Mouse (Mus musculus) forebrain, embryonic 14.5 days (tissue): ENCODE data around the gene Abi3bp. TPM values are rescaled to one million over a fixed set of nuclear protein-coding genes. Genes with fewer than 3 reads are reported as not detected.

ENCODE experiments used
- ATAC-seq: fragments of 200-750 bp; cut with Nextera tagmentation; 2 replicates; pipeline ENCODE4 v1.8.0; 2017; ENCODE audit warnings: mild to moderate bottlenecking, moderate library complexity
- DNase-seq: peaks from one replicate; pipeline ENCODE4 v3.0.0-alpha.2; 2015; ENCODE audit warnings: low spot score
- H3K27ac ChIP-seq: fragments of 300-500 bp; sonication (generic); 2 replicates; pipeline ENCODE4 v1.5.1; 2014; ENCODE audit warnings: low read depth, mild to moderate bottlenecking, control low read depth, low read length, moderate library complexity
- H3K27me3 ChIP-seq: fragments of 300-500 bp; sonication (generic); replicated peaks from 2 replicates; pipeline ENCODE4 v1.6.1; 2014; ENCODE audit warnings: low read length, control low read depth, mixed read lengths; ENCODE audit not compliant: control insufficient read depth, insufficient read depth
- H3K36me3 ChIP-seq: fragments of 300-500 bp; sonication (generic); 2 replicates; pipeline ENCODE4 v1.6.1; 2014; ENCODE audit warnings: low read length, control low read depth; ENCODE audit not compliant: control insufficient read depth, insufficient read depth
- H3K4me1 ChIP-seq: fragments of 300-500 bp; sonication (generic); 2 replicates; pipeline ENCODE4 v1.6.1; 2014; ENCODE audit warnings: antibody characterized with exemption, low read length, control low read depth; ENCODE audit not compliant: control insufficient read depth, insufficient read depth
- H3K4me2 ChIP-seq: fragments of 300-500 bp; sonication (generic); 2 replicates; pipeline ENCODE4 v1.6.1; 2014; ENCODE audit warnings: mild to moderate bottlenecking, control low read depth, low read length
- H3K4me3 ChIP-seq: fragments of 300-500 bp; sonication (generic); 2 replicates; pipeline ENCODE4 v1.5.1; 2014; ENCODE audit warnings: low read depth, low read length, control low read depth
- H3K9ac ChIP-seq: fragments of 300-500 bp; sonication (generic); 2 replicates; pipeline ENCODE4 v1.6.1; 2014; ENCODE audit warnings: mild to moderate bottlenecking, low read length, control low read depth, moderate library complexity
- H3K9me3 ChIP-seq: fragments of 300-500 bp; sonication (generic); replicated peaks from 2 replicates; pipeline ENCODE4 v1.6.1; 2016; ENCODE audit warnings: low read length, control low read depth, mixed read lengths; ENCODE audit not compliant: control insufficient read depth
- WGBS: fragments of 180-500 bp; shearing (Covaris S2); extraction: QIAGEN DNeasy Blood & Tissue Kit; methylation state at CpG from one replicate; pipeline ENCODE4 v1.1.7; 2014; 5-methylcytosine and 5-hydroxymethylcytosine counted together
- polyA plus RNA-seq: library from polyadenylated mRNA; unstranded; fragments of >200 nt; fragmentation: Nextera tagmentation; extraction: Ambion mirVana; gene quantifications from 2 replicates; pipeline ENCODE4 v1.2.1, GENCODE M21; 2014

Gene Abi3bp
- polyA plus RNA-seq, 1 experiment from 2014 or later: 0.18 TPM

DNA sequence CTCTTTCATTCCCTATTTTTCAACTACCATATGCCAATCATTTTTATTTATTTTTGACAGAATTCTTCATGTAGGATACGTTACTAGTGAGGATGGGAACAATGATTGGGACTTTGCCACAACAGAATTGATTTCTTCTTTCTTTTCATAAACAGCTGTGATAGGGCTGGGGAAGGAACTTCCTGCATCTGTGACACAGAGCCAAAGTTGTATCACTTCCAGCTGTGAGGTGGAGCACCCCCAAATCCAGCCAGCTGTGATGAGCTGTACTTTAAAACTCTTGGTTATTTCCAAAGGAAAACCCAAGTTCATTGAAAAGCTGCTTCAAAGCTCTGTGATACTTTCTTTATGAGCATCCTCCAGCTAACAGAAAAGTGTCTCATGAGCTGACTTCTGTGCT, 101.9 kb downstream of the Abi3bp start:
- H3K27me3 ChIP-seq: no peaks in the 10 kb centered on the region
- no peak overlapping the region for H3K9ac ChIP-seq
- 93% methylated on average over 1 of the region's 1 CpGs for WGBS

DNA sequence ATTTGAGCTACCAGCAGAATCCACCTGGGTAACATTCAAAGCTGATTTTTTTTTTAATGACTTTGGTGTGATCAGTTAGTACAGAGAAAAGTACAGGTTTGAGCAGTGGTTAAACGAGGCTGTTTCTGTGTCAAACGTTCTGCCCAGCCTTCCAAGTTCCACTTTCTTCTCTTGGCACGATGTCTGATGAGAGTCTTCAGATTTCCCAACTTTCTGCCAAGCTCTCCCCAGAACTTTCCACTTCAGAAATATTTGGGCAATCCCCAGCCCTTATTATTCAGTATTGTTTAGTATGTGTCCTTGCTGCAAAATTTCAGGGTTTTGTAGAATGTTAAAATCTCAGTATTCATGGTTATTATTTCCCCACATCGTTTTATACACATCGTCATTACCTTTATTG, 115.9 kb downstream of the Abi3bp start:
- Histone ChIP-seq H3K4me1 (no peaks in the 10 kb centered on the region), H3K27me3 (no peaks in the 10 kb centered on the region), H3K9ac (no peak overlapping the region), H3K9me3 (no peaks in the 10 kb centered on the region), H3K27ac (no peak overlapping the region), H3K4me2 (no peak overlapping the region), H3K36me3 (no peaks in the 10 kb centered on the region), H3K4me3 (no peak overlapping the region)
- WGBS: 81% methylated on average over 5 of the region's 5 CpGs
- DNase-seq (no peak), ATAC-seq (no peak)

More for the DNA sequence above, 101.9 kb downstream of the Abi3bp start:
- DNase-seq (no peak), ATAC-seq (no peak)
- Histone ChIP-seq H3K4me2 (no peak overlapping the region), H3K27ac (no peak overlapping the region), H3K36me3 (no peaks in the 10 kb centered on the region), H3K4me1 (no peaks in the 10 kb centered on the region), H3K4me3 (no peak overlapping the region), H3K9me3 (no peaks in the 10 kb centered on the region)

DNA sequence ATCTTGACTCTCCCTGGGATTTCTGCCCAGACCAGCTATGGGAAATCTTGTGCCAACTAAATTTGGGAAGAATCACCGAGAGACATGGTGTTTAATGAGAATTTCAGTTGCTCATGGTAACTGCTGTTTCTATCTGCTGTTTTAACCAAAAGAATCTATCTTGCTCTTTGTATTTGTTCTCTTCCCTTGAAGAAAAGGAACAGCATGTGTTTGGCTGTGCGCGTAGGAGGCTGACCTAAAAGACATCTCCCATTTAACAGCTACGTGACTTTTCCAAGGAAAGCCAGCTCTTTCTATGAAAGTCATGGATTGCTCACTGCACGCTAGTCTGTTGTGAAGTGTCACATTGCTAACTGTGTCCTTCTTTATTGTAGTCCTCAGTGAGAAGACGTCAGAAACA, 117.2 kb downstream of the Abi3bp start:
- Histone ChIP-seq H3K27ac (no peak overlapping the region), H3K4me3 (no peak overlapping the region), H3K36me3 (no peaks in the 10 kb centered on the region), H3K27me3 (no peaks in the 10 kb centered on the region), H3K4me2 (no peak overlapping the region), H3K9me3 (no peaks in the 10 kb centered on the region), H3K4me1 (no peaks in the 10 kb centered on the region), H3K9ac (no peak overlapping the region)
- DNase-seq: no peak
- 82% methylated on average over 6 of the region's 6 CpGs for WGBS
- no peak for ATAC-seq

DNA sequence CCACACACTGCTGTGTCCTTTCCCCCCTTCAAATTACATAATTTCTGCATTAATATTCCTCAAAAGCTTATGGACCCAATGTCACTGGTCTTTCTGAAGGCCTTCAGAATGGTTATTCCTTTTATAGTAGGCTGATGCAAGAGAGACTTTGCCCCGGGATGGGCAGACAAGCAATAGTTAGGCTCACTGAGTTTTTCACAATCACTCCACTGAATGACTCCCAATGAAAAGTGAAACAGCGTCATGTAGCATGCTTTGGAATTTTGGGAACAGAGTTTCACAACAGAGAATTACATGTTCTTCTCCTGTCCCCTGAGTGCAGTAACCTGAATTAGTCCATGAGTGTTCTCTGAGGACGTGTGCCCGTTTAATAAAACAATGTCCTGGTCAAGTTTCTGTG, 120.7 kb downstream of the Abi3bp start:
- DNase-seq (no peak), ATAC-seq (no peak)
- Histone ChIP-seq H3K36me3 (no peaks in the 10 kb centered on the region), H3K27ac (no peak overlapping the region), H3K9me3 (no peaks in the 10 kb centered on the region), H3K4me2 (no peak overlapping the region), H3K27me3 (no peaks in the 10 kb centered on the region), H3K4me1 (no peaks in the 10 kb centered on the region), H3K4me3 (no peak overlapping the region), H3K9ac (no peak overlapping the region)
- 97% methylated on average over 4 of the region's 4 CpGs for WGBS

DNA sequence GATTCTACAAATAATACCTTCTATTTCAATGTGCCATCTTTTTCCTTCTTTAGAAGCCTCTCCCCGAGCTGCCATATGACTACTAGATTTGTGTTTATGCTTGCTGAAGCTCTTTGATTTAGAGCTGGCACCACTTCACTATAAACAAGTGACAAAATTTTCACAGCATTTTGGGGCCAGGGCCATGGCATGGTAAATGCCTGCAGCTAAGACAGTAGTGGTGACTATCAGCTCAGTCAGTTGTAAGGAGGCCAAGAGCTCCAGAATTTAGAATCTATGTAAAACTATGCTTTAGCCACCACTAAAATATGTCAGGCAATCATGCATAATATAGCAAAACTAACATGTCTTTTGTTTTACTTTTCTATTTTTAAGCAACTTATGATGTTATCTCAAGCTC, 124.7 kb downstream of the Abi3bp start:
- H3K4me2 ChIP-seq: no peak overlapping the region
- WGBS: 87% methylated on average over 1 of the region's 1 CpGs
- no peak overlapping the region for H3K9ac ChIP-seq
- no peaks in the 10 kb centered on the region for H3K36me3 ChIP-seq
- no peaks in the 10 kb centered on the region for H3K27me3 ChIP-seq
- H3K4me3 ChIP-seq: no peak overlapping the region
- ATAC-seq (no peak), DNase-seq (peak; percentile 5)
- no peaks in the 10 kb centered on the region for H3K9me3 ChIP-seq
- H3K4me1 ChIP-seq: no peaks in the 10 kb centered on the region
- H3K27ac ChIP-seq: no peak overlapping the region

DNA sequence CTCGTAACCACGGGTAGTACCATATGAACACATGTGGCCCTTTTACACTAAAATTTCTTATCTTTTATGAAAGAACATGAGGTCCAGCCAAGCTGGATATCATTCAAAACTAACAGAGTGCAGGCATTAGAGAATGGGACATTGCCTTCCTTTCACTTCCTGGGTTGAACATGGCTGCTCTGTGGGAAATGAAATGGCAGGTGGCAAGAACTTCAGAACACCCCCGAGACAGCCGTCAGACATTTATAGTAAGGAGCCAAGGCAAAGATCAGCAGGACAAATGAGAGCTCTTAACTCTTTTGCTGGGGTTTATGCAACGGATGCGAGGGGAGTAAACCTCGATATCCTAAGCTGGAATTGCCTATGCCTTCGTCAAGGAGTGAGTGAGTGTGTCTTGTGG, 132.9 kb downstream of the Abi3bp start:
- ATAC-seq (no peak), DNase-seq (no peak)
- Histone ChIP-seq H3K4me3 (no peak overlapping the region), H3K9ac (no peak overlapping the region), H3K27me3 (no peaks in the 10 kb centered on the region), H3K27ac (no peak overlapping the region), H3K9me3 (no peaks in the 10 kb centered on the region), H3K4me2 (no peak overlapping the region), H3K36me3 (no peaks in the 10 kb centered on the region), H3K4me1 (no peaks in the 10 kb centered on the region)
- WGBS: 77% methylated on average over 8 of the region's 8 CpGs

DNA sequence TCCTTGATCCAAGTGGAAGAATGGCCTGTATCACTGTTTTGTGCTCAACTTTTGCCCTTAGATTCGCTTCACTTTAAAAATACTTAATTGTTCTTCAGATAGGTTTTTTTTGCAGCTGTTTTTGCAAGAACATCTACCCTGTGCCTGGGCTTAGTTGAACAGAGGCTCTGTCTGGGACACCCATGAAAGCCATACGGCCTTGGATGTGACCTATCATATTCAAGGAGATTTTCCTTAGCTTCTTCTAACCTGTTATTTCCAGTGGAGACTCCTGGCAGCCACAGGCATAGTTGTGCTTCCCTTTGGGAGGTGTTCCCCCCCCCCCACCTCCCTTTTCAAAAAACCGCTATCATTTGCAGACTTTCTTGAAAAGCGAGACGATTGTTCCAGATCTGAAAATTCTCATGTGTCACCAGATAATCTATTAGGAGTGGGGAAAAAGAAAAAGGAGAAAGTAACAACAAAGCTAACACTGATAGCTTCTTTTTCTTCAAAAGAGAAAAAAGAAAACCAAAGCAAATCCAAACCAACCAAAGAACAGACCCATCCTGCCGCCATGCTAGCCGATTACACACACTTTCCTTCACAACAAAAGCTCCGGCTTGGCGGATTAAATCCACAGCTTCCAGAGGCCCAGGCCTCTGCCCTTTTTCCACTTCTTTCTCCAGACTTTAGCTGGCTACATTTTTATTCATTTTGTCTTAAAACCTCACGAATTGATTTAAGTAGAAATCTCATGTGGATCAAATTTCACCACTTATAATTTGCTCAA, 133.6 kb downstream of the Abi3bp start:
- H3K4me1 ChIP-seq: no peaks in the 10 kb centered on the region
- WGBS: 42% methylated on average over 10 of the region's 10 CpGs
- H3K4me2 ChIP-seq: no peak overlapping the region
- H3K9me3 ChIP-seq: no peaks in the 10 kb centered on the region
- H3K27ac ChIP-seq: no peak overlapping the region
- DNase-seq (no peak), ATAC-seq (no peak)
- H3K36me3 ChIP-seq: no peaks in the 10 kb centered on the region
- H3K4me3 ChIP-seq: no peak overlapping the region
- no peaks in the 10 kb centered on the region for H3K27me3 ChIP-seq
- H3K9ac ChIP-seq: no peak overlapping the region

DNA sequence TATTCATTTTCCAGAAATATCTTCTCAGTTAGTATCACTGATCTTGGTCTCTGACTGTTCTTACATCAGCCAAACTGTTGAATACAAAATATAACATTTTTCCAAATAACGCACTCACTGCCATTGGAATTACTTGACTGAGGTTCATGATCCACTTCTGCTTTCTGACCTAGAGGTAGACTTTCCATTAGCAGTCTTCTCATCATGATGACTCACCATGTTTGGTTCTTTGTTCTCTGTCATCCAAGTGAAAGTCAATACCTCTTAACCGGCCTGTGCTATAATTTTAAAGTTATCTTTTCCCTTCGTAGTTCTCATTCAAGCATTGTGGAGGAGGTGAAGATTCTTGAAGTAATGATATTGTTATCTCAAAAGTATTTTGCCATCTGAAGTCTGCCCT, 160.9 kb downstream of the Abi3bp start:
- no peaks in the 10 kb centered on the region for H3K36me3 ChIP-seq
- H3K27me3 ChIP-seq: no peaks in the 10 kb centered on the region
- ATAC-seq (no peak), DNase-seq (no peak)
- no peak overlapping the region for H3K27ac ChIP-seq
- no peak overlapping the region for H3K9ac ChIP-seq
- WGBS: 94% methylated on average over 3 of the region's 3 CpGs
- H3K4me1 ChIP-seq: no peaks in the 10 kb centered on the region
- no peak overlapping the region for H3K4me3 ChIP-seq
- H3K9me3 ChIP-seq: no peaks in the 10 kb centered on the region
- H3K4me2 ChIP-seq: no peak overlapping the region

DNA sequence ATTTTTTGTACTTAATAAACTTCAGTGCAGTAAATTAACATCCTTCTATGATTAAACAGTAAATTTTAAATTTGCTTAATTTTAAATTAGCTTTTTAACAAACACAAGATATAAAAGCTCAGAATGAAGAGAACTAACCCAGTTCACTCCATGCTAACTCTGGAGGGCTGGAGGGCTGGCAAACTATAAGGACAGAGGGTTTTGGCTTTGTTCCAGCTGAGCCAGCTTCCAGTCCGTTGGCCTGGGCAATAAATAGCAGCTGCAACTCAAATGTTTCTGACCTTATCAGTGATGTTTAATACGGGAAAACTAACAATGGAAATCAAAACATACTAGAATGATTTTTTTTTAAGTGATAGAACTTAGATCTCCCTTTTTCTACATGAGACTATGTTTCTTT, 167.6 kb downstream of the Abi3bp start:
- Histone ChIP-seq H3K27ac (no peak overlapping the region), H3K4me2 (no peak overlapping the region), H3K27me3 (no peaks in the 10 kb centered on the region), H3K4me3 (no peak overlapping the region), H3K4me1 (no peaks in the 10 kb centered on the region), H3K9me3 (no peaks in the 10 kb centered on the region), H3K9ac (no peak overlapping the region), H3K36me3 (no peaks in the 10 kb centered on the region)
- no peak for ATAC-seq
- WGBS: 22% methylated on average over 2 of the region's 2 CpGs
- peak; percentile 52 for DNase-seq
